Mouse (Mus musculus): ENCODE data around the gene Thap3. TPM values are rescaled to one million over a fixed set of nuclear protein-coding genes. Genes with fewer than 3 reads are reported as not detected.

Thap3 gene
- polyA plus RNA-seq, 1 experiment from 2014 or later: 39.6 TPM

- Histone ChIP-seq H3K27ac (no peak overlapping the region), H3K4me1 (peaks cover 29% of the 10 kb centered on the region), H3K9ac (no peak overlapping the region; the same call in 1 of the 2 replicates), H3K36me3 (ENCODE audit: poor library complexity, severe bottlenecking) (peaks cover 71% of the 10 kb centered on the region), H3K4me3 (no peak overlapping the region), H3K9me3 (replicated peaks) (no peaks in the 10 kb centered on the region), H3K4me2 (no peak overlapping the region), H3K27me3 (no peaks in the 10 kb centered on the region)
- ATAC-seq: no peak
- WGBS: 75% methylated on average over 12 of the region's 12 CpGs
Observed at GRCm38 (mm10) chr4:152021568-152022097, 32.8 kb upstream of the Thap3 start.

GRCm38 (mm10) chr4:152020024-152020423, 31.2 kb upstream of the Thap3 start:
- peaks cover 79% of the 10 kb centered on the region for H3K36me3 ChIP-seq (ENCODE audit: poor library complexity, severe bottlenecking)
- 92% methylated on average over 21 of the region's 21 CpGs for WGBS

GRCm38 (mm10) chr4:152019073-152019472, 30.3 kb upstream of the Thap3 start:
- no peak for ATAC-seq
- 91% methylated on average over 6 of the region's 6 CpGs for WGBS
- no peak overlapping the region for H3K9ac ChIP-seq
- peaks cover 3% of the 10 kb centered on the region for H3K4me1 ChIP-seq
- H3K36me3 ChIP-seq (ENCODE audit: poor library complexity, severe bottlenecking): peaks cover 82% of the 10 kb centered on the region
- no peaks in the 10 kb centered on the region for H3K9me3 ChIP-seq (replicated peaks)
- no peak overlapping the region for H3K4me2 ChIP-seq
- H3K4me3 ChIP-seq: no peak overlapping the region
- H3K27ac ChIP-seq: no peak overlapping the region
- H3K27me3 ChIP-seq: no peaks in the 10 kb centered on the region

More at GRCm38 (mm10) chr4:152020024-152020423, 31.2 kb upstream of the Thap3 start:
- Histone ChIP-seq H3K27me3 (no peaks in the 10 kb centered on the region), H3K27ac (no peak overlapping the region), H3K4me2 (no peak overlapping the region), H3K4me1 (peaks cover 13% of the 10 kb centered on the region), H3K9ac (no peak overlapping the region), H3K4me3 (no peak overlapping the region), H3K9me3 (replicated peaks) (no peaks in the 10 kb centered on the region)
- ATAC-seq: no peak

GRCm38 (mm10) chr4:152013036-152013813, 24.4 kb upstream of the Thap3 start:
- H3K27me3 ChIP-seq: peaks cover 26% of the 10 kb centered on the region
- 87% methylated on average over 12 of the region's 12 CpGs for WGBS

GRCm38 (mm10) chr4:152012109-152012508, 23.3 kb upstream of the Thap3 start:
- WGBS: 94% methylated on average over 16 of the region's 16 CpGs
- peaks cover 38% of the 10 kb centered on the region for H3K4me1 ChIP-seq
- no peaks in the 10 kb centered on the region for H3K9me3 ChIP-seq (replicated peaks)
- H3K27me3 ChIP-seq: peaks cover 37% of the 10 kb centered on the region
- H3K27ac ChIP-seq: no peak overlapping the region
- ATAC-seq: no peak
- peaks cover 18% of the 10 kb centered on the region for H3K36me3 ChIP-seq (ENCODE audit: poor library complexity, severe bottlenecking)
- H3K9ac ChIP-seq: no peak overlapping the region
- H3K4me2 ChIP-seq: no peak overlapping the region
- no peak overlapping the region for H3K4me3 ChIP-seq

More at GRCm38 (mm10) chr4:152013036-152013813, 24.4 kb upstream of the Thap3 start:
- Histone ChIP-seq H3K9ac (no peak overlapping the region), H3K36me3 (ENCODE audit: poor library complexity, severe bottlenecking) (peaks cover 25% of the 10 kb centered on the region), H3K9me3 (replicated peaks) (no peaks in the 10 kb centered on the region), H3K4me1 (peaks cover 27% of the 10 kb centered on the region), H3K4me2 (no peak overlapping the region), H3K4me3 (no peak overlapping the region), H3K27ac (no peak overlapping the region)
- ATAC-seq: no peak

- Histone ChIP-seq H3K9ac (no peak overlapping the region), H3K36me3 (ENCODE audit: poor library complexity, severe bottlenecking) (peaks cover 18% of the 10 kb centered on the region), H3K4me3 (peak overlapping the region; percentile 70), H3K27me3 (peaks cover 45% of the 10 kb centered on the region), H3K9me3 (replicated peaks) (no peaks in the 10 kb centered on the region), H3K4me2 (peak overlapping the region; percentile 99), H3K4me1 (peaks cover 38% of the 10 kb centered on the region), H3K27ac (no peak overlapping the region)
- WGBS: 78% methylated on average over 8 of the region's 8 CpGs
- ATAC-seq: no peak
Observed at GRCm38 (mm10) chr4:152011171-152011760, 22.5 kb upstream of the Thap3 start.

- Histone ChIP-seq H3K4me1 (peaks cover 38% of the 10 kb centered on the region), H3K4me3 (peak overlapping the region; percentile 70), H3K36me3 (ENCODE audit: poor library complexity, severe bottlenecking) (peaks cover 16% of the 10 kb centered on the region), H3K27me3 (peaks cover 46% of the 10 kb centered on the region), H3K9me3 (replicated peaks) (no peaks in the 10 kb centered on the region), H3K4me2 (peak overlapping the region; percentile 99), H3K9ac (no peak overlapping the region), H3K27ac (no peak overlapping the region)
- ATAC-seq: no peak
- WGBS: 10% methylated on average over 13 of the region's 13 CpGs
Observed at GRCm38 (mm10) chr4:152010707-152011134, 21.9 kb upstream of the Thap3 start.

GRCm38 (mm10) chr4:152010091-152010706, 21.4 kb upstream of the Thap3 start:
- H3K4me2 ChIP-seq: peak overlapping the region; percentile 99
- ATAC-seq: no peak
- peak overlapping the region; percentile 70 for H3K4me3 ChIP-seq
- peaks cover 10% of the 10 kb centered on the region for H3K36me3 ChIP-seq (ENCODE audit: poor library complexity, severe bottlenecking)
- peaks cover 38% of the 10 kb centered on the region for H3K4me1 ChIP-seq
- H3K27me3 ChIP-seq: peaks cover 46% of the 10 kb centered on the region
- H3K9me3 ChIP-seq (replicated peaks): no peaks in the 10 kb centered on the region
- WGBS: 3% methylated on average over 10 of the region's 10 CpGs
- no peak overlapping the region for H3K27ac ChIP-seq
- peak overlapping the region; percentile 69 for H3K9ac ChIP-seq

- peak overlapping the region; percentile 55 for H3K27ac ChIP-seq
- peak overlapping the region; percentile 70 for H3K4me3 ChIP-seq
- peak; percentile 83 for ATAC-seq
- peaks cover 46% of the 10 kb centered on the region for H3K27me3 ChIP-seq
- H3K9ac ChIP-seq: peak overlapping the region; percentile 69
- H3K4me2 ChIP-seq: peak overlapping the region; percentile 99
- H3K9me3 ChIP-seq (replicated peaks): no peaks in the 10 kb centered on the region
- under 1% methylated on average over 104 of the region's 115 CpGs for WGBS
- H3K36me3 ChIP-seq (ENCODE audit: poor library complexity, severe bottlenecking): peaks cover 3% of the 10 kb centered on the region; the same call in 1 of the 2 replicates
- peaks cover 38% of the 10 kb centered on the region for H3K4me1 ChIP-seq
Observed at GRCm38 (mm10) chr4:152009076-152010051, 20.6 kb upstream of the Thap3 start.

GRCm38 (mm10) chr4:152008622-152009075, 19.9 kb upstream of the Thap3 start, which contains the start of gene Klhl21:
Klhl21 (plus strand) TSS chr4:152008803.
- peak within 1 kb of the TSS; percentile 55 for H3K27ac ChIP-seq
- peaks cover 46% of the 10 kb centered on the region for H3K27me3 ChIP-seq
- no peaks in the 10 kb centered on the region for H3K36me3 ChIP-seq (ENCODE audit: poor library complexity, severe bottlenecking)
- no peaks in the 10 kb centered on the region for H3K9me3 ChIP-seq (replicated peaks)
- H3K4me1 ChIP-seq: peaks cover 38% of the 10 kb centered on the region
- WGBS: under 1% methylated on average over 45 of the region's 45 CpGs
- peak within 1 kb of the TSS; percentile 69 for H3K9ac ChIP-seq
- peak within 1 kb of the TSS; percentile 70 for H3K4me3 ChIP-seq
- peak; percentile 91 for ATAC-seq
- peak within 1 kb of the TSS; percentile 99 for H3K4me2 ChIP-seq

- Histone ChIP-seq H3K4me1 (peaks cover 38% of the 10 kb centered on the region), H3K9ac (no peak overlapping the region), H3K27ac (no peak overlapping the region), H3K9me3 (replicated peaks) (no peaks in the 10 kb centered on the region), H3K4me3 (peak overlapping the region; percentile 70), H3K27me3 (peaks cover 46% of the 10 kb centered on the region), H3K4me2 (peak overlapping the region; percentile 99), H3K36me3 (ENCODE audit: poor library complexity, severe bottlenecking) (no peaks in the 10 kb centered on the region)
- WGBS: under 1% methylated on average over 14 of the region's 14 CpGs
- no peak for ATAC-seq
Observed at GRCm38 (mm10) chr4:152008148-152008500, 19.3 kb upstream of the Thap3 start.

All from forebrain, embryonic 13.5 days (tissue).